Mouse (Mus musculus) hindbrain, embryonic 11.5 days (tissue): ENCODE data around the gene Srbd1. TPM values are rescaled to one million over a fixed set of nuclear protein-coding genes. Genes with fewer than 3 reads are reported as not detected.

Source experiments
- ATAC-seq: fragments of 200-750 bp; cut with Nextera tagmentation; 2 replicates; pipeline ENCODE4 v1.8.0; 2017; ENCODE audit warnings: mild to moderate bottlenecking, moderate TSS enrichment, moderate library complexity; ENCODE audit not compliant: low FRiP score
- DNase-seq: peaks from one replicate; pipeline ENCODE4 v3.0.0-alpha.2; 2015; ENCODE audit warnings: low spot score
- H3K27ac ChIP-seq: fragments of 300-500 bp; sonication (generic); 2 replicates; pipeline ENCODE4 v1.5.1; 2014; ENCODE audit warnings: mild to moderate bottlenecking, low read depth, low read length
- H3K27me3 ChIP-seq: fragments of 300-500 bp; sonication (generic); 2 replicates; pipeline ENCODE4 v1.6.1; 2014; ENCODE audit warnings: mild to moderate bottlenecking, low read length, moderate library complexity, mixed read lengths; ENCODE audit not compliant: control insufficient read depth, insufficient read depth
- H3K36me3 ChIP-seq: fragments of 300-500 bp; sonication (generic); 2 replicates; pipeline ENCODE4 v1.6.1; 2014; ENCODE audit warnings: mild to moderate bottlenecking, low read length, moderate library complexity, mixed read lengths; ENCODE audit not compliant: control insufficient read depth, insufficient read depth
- H3K4me1 ChIP-seq: fragments of 300-500 bp; sonication (generic); replicated peaks from 2 replicates; pipeline ENCODE4 v1.6.1; 2014; ENCODE audit warnings: low read length, mixed read lengths; ENCODE audit not compliant: control insufficient read depth, insufficient read depth
- H3K4me2 ChIP-seq: fragments of 300-500 bp; sonication (generic); replicated peaks from 2 replicates; pipeline ENCODE4 v1.6.1; 2014; ENCODE audit warnings: mild to moderate bottlenecking, low read depth, low read length
- H3K4me3 ChIP-seq: fragments of 300-500 bp; sonication (generic); 2 replicates; pipeline ENCODE4 v1.5.1; 2014; ENCODE audit warnings: low read depth, low read length
- H3K9ac ChIP-seq: fragments of 300-500 bp; sonication (generic); 2 replicates; pipeline ENCODE4 v1.6.1; 2014; ENCODE audit warnings: low read depth, low read length
- H3K9me3 ChIP-seq: fragments of 300-500 bp; sonication (generic); 2 replicates; pipeline ENCODE4 v1.6.1; 2016; ENCODE audit warnings: low read length; ENCODE audit not compliant: control insufficient read depth
- WGBS: fragments of 180-500 bp; shearing (Covaris S2); extraction: QIAGEN DNeasy Blood & Tissue Kit; methylation state at CpG from one replicate; pipeline ENCODE4 v1.1.7; 2014; 5-methylcytosine and 5-hydroxymethylcytosine counted together
- polyA plus RNA-seq: library from polyadenylated mRNA; unstranded; fragments of >200 nt; fragmentation: Nextera tagmentation; extraction: Ambion mirVana; gene quantifications from 2 replicates; pipeline ENCODE4 v1.2.1, GENCODE M21; 2014

The Srbd1 gene
- polyA plus RNA-seq, 1 experiment from 2014 or later: 12.6 TPM

GRCm38 (mm10) chr17:85975077-85975476 lies 169.9 kb downstream of the Srbd1 start:
- DNase-seq (no peak), ATAC-seq (no peak)
- Histone ChIP-seq H3K4me3 (no peak overlapping the region), H3K27me3 (no peaks in the 10 kb centered on the region), H3K9ac (no peak overlapping the region), H3K9me3 (no peaks in the 10 kb centered on the region), H3K4me1 (peaks cover 3% of the 10 kb centered on the region; the same call in 1 of the 2 replicates), H3K27ac (no peak overlapping the region), H3K36me3 (no peaks in the 10 kb centered on the region), H3K4me2 (no peak overlapping the region)
- WGBS: 79% methylated on average over 5 of the region's 5 CpGs

GRCm38 (mm10) chr17:85974591-85974990 lies 170.4 kb downstream of the Srbd1 start:
- Histone ChIP-seq H3K27me3 (no peaks in the 10 kb centered on the region), H3K9ac (no peak overlapping the region), H3K27ac (no peak overlapping the region), H3K4me3 (no peak overlapping the region), H3K36me3 (no peaks in the 10 kb centered on the region), H3K4me1 (peaks cover 3% of the 10 kb centered on the region; the same call in 1 of the 2 replicates), H3K4me2 (no peak overlapping the region), H3K9me3 (no peaks in the 10 kb centered on the region)
- WGBS: 84% methylated on average over 8 of the region's 8 CpGs
- DNase-seq: no peak
- ATAC-seq: no peak

GRCm38 (mm10) chr17:85971120-85971519 lies 173.9 kb downstream of the Srbd1 start:
- no peak for DNase-seq
- 35% methylated on average over 4 of the region's 4 CpGs for WGBS

GRCm38 (mm10) chr17:85961653-85962052 lies 183.3 kb downstream of the Srbd1 start:
- 56% methylated on average over 6 of the region's 6 CpGs for WGBS
- no peak for ATAC-seq
- Histone ChIP-seq H3K9ac (no peak overlapping the region), H3K4me3 (no peak overlapping the region), H3K4me1 (no peaks in the 10 kb centered on the region), H3K27ac (no peak overlapping the region), H3K36me3 (no peaks in the 10 kb centered on the region), H3K27me3 (no peaks in the 10 kb centered on the region), H3K9me3 (no peaks in the 10 kb centered on the region), H3K4me2 (no peak overlapping the region)
- DNase-seq: no peak

More at GRCm38 (mm10) chr17:85971120-85971519, 173.9 kb downstream of the Srbd1 start:
- no peak for ATAC-seq
- H3K36me3 ChIP-seq: no peaks in the 10 kb centered on the region
- H3K27ac ChIP-seq: no peak overlapping the region
- peaks cover 3% of the 10 kb centered on the region; the same call in 1 of the 2 replicates for H3K4me1 ChIP-seq
- no peaks in the 10 kb centered on the region for H3K9me3 ChIP-seq
- H3K9ac ChIP-seq: 0 out of 2 replicates have a peak overlapping the region, but pooled peaks have one; percentile 11
- H3K27me3 ChIP-seq: no peaks in the 10 kb centered on the region
- H3K4me2 ChIP-seq: no peak overlapping the region
- no peak overlapping the region for H3K4me3 ChIP-seq

DNA sequence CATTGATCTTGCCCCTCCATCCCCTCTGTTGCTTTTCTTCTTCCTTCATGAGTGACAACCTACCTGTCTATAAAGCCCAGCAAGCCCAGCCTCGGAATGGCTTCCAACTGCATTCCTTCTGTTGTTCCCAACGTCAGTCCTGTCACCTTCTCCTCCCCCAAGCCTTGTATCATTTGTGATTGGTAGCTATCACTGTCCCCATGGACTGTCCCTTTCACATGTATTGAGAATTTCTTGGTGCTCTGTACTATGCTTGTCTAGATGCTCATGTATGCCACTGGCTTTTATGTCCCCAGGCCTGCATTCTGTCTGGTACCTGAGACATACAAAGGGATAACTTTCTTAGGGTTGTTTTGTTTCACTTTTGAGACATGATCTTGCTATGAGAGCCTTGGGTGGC lies 193.2 kb downstream of the Srbd1 start:
- no peaks in the 10 kb centered on the region for H3K27me3 ChIP-seq
- ATAC-seq (no peak), DNase-seq (no peak)
- WGBS: 71% methylated on average over 2 of the region's 2 CpGs
- H3K27ac ChIP-seq: no peak overlapping the region
- no peak overlapping the region for H3K9ac ChIP-seq
- H3K4me2 ChIP-seq: no peak overlapping the region
- H3K4me1 ChIP-seq: no peaks in the 10 kb centered on the region
- no peaks in the 10 kb centered on the region for H3K9me3 ChIP-seq
- H3K4me3 ChIP-seq: no peak overlapping the region
- H3K36me3 ChIP-seq: no peaks in the 10 kb centered on the region

DNA sequence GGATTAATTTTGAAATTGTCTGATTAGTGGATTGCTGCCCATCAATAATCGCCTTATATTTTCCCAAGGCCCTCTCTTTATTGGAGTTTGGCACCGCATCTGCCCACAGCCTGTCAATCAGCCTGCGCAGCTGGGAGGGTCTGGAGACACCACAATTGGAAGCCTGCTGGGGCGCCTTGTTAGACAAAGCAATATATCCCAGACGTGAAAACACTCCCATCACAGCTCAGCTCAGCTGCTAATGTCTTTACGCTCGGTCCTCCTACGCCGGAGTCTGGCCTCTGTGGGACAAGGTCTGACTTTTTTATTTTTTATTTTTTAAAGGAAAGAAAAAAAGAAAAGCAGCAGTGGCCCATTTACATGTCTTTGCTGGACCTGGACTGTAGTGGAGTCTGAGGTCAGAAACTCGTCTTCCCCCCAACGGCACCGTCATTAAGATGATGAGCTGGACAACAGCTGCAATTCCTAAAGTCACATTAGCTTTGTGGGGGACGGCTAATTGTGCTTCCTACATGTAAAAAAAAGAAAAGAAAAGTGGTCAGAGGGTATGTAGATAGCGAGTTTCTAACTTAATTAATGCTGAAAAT lies 195.0 kb downstream of the Srbd1 start:
- H3K36me3 ChIP-seq: no peaks in the 10 kb centered on the region
- no peak overlapping the region; the same call in 1 of the 2 replicates for H3K27ac ChIP-seq
- DNase-seq: peak; percentile 75

GRCm38 (mm10) chr17:85948911-85949909 lies 195.8 kb downstream of the Srbd1 start:
- ATAC-seq: peak; percentile 66
- no peaks in the 10 kb centered on the region for H3K36me3 ChIP-seq
- 78% methylated on average over 11 of the region's 11 CpGs for WGBS
- H3K27me3 ChIP-seq: no peaks in the 10 kb centered on the region
- no peak overlapping the region for H3K27ac ChIP-seq
- H3K4me2 ChIP-seq: no peak overlapping the region
- H3K4me1 ChIP-seq: no peaks in the 10 kb centered on the region
- no peak for DNase-seq
- H3K4me3 ChIP-seq: no peak overlapping the region
- no peaks in the 10 kb centered on the region for H3K9me3 ChIP-seq
- H3K9ac ChIP-seq: no peak overlapping the region

More for the DNA sequence above, 195.0 kb downstream of the Srbd1 start:
- no peaks in the 10 kb centered on the region for H3K4me1 ChIP-seq
- H3K4me2 ChIP-seq: no peak overlapping the region
- no peak overlapping the region for H3K4me3 ChIP-seq
- 26% methylated on average over 14 of the region's 14 CpGs for WGBS
- no peak overlapping the region for H3K9ac ChIP-seq
- no peaks in the 10 kb centered on the region for H3K9me3 ChIP-seq
- H3K27me3 ChIP-seq: no peaks in the 10 kb centered on the region
- ATAC-seq: peak; percentile 89

DNA sequence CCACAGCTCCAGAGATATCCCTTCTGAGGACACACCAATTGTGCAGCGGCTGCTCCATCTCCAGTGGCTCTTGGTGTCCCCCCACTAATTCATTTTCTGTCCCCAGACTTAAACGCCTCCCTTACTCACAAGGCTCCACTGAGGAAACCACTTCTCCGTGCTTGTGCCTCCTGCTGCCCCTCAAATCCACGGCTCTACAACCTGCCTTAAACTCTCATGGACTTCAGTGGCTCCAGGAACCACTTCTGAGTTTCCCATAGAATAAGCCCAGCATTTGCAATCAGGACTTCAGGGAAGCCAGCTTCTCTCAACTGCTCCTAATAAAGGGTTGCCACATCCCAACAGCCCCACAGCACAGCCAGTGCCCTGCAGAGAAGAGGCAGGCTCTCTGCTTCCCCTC lies 200.2 kb downstream of the Srbd1 start:
- no peak overlapping the region for H3K9ac ChIP-seq
- H3K4me3 ChIP-seq: no peak overlapping the region
- H3K27me3 ChIP-seq: no peaks in the 10 kb centered on the region
- H3K27ac ChIP-seq: no peak overlapping the region
- H3K36me3 ChIP-seq: no peaks in the 10 kb centered on the region
- no peak for DNase-seq
- 87% methylated on average over 4 of the region's 4 CpGs for WGBS
- no peaks in the 10 kb centered on the region for H3K9me3 ChIP-seq
- H3K4me1 ChIP-seq: no peaks in the 10 kb centered on the region; the same call in 1 of the 2 replicates
- ATAC-seq: no peak
- no peak overlapping the region for H3K4me2 ChIP-seq
